Mouse (Mus musculus) liver, adult 2 months (tissue): ENCODE data around the gene Atp8b4. TPM values are rescaled to one million over a fixed set of nuclear protein-coding genes. Genes with fewer than 3 reads are reported as not detected.

Experiments used
- DNase-seq: peaks from one replicate; pipeline ENCODE4 v3.0.0-alpha.2; 2011; ENCODE audit warnings: low read depth, low spot score; ENCODE audit errors: extremely low read depth
- H3K27ac ChIP-seq: fragments of 200-500 bp; replicated peaks from 2 replicates; pipeline ENCODE4 v1.5.1; 2012; ENCODE audit warnings: low read depth, mild to moderate bottlenecking, control low read depth, inconsistent platforms, low read length; ENCODE audit not compliant: insufficient read depth
- H3K27me3 ChIP-seq: fragments of 200-500 bp; 2 replicates; pipeline ENCODE4 v1.6.1; 2012; ENCODE audit warnings: mild to moderate bottlenecking, moderate library complexity, low read length, inconsistent platforms; ENCODE audit not compliant: control insufficient read depth, insufficient read depth
- H3K36me3 ChIP-seq: fragments of 200-500 bp; 2 replicates; pipeline ENCODE4 v1.6.1; 2012; ENCODE audit warnings: low read length, inconsistent platforms; ENCODE audit not compliant: control insufficient read depth, insufficient read depth
- H3K4me1 ChIP-seq: fragments of 200-500 bp; 2 replicates; pipeline ENCODE4 v1.6.1; 2011; ENCODE audit warnings: low read length; ENCODE audit not compliant: control insufficient read depth, insufficient read depth
- H3K4me3 ChIP-seq: fragments of 200-500 bp; 2 replicates; pipeline ENCODE4 v1.5.1; 2011; ENCODE audit warnings: low read depth, mild to moderate bottlenecking, control low read depth, low read length, moderate library complexity; ENCODE audit not compliant: insufficient read depth
- H3K79me2 ChIP-seq: fragments of 200-500 bp; 2 replicates; pipeline ENCODE4 v1.6.1; 2012; ENCODE audit warnings: inconsistent platforms, mild to moderate bottlenecking, low read length, moderate library complexity; ENCODE audit not compliant: control insufficient read depth, insufficient read depth
- H3K9ac ChIP-seq: fragments of 200-500 bp; 2 replicates; pipeline ENCODE4 v1.6.1; 2012; ENCODE audit warnings: low read depth, mild to moderate bottlenecking, control low read depth, inconsistent platforms, low read length
- CTCF ChIP-seq: fragments of 200-500 bp; IDR thresholded peaks from 2 replicates; pipeline ENCODE4 v1.5.1; 2011; ENCODE audit warnings: low read depth, low read length, control low read depth
- POLR2A ChIP-seq: fragments of 200-500 bp; IDR thresholded peaks from 2 replicates; pipeline ENCODE4 v1.6.1; 2011; ENCODE audit warnings: low read length, control low read depth; ENCODE audit not compliant: insufficient read depth; ENCODE audit errors: extremely low read depth
- WGBS: fragments of 180-500 bp; shearing (Covaris S2); methylation state at CpG from one replicate; pipeline ENCODE4 v1.1.7; 2018; 5-methylcytosine and 5-hydroxymethylcytosine counted together
- polyA plus RNA-seq: library from polyadenylated mRNA; depleted of rRNA; stranded (reverse); fragments of >200 nt; gene quantifications from 2 replicates; pipeline ENCODE4 v1.2.3, GENCODE M21; 2012
- total RNA-seq: library from RNA; depleted of rRNA; stranded (reverse); fragments of >200 nt; gene quantifications from 2 replicates; pipeline ENCODE4 v1.2.3, GENCODE M21; 2014

The Atp8b4 gene
- total and polyA plus RNA-seq, 2 experiments = 0.31 to 0.55 TPM

DNA sequence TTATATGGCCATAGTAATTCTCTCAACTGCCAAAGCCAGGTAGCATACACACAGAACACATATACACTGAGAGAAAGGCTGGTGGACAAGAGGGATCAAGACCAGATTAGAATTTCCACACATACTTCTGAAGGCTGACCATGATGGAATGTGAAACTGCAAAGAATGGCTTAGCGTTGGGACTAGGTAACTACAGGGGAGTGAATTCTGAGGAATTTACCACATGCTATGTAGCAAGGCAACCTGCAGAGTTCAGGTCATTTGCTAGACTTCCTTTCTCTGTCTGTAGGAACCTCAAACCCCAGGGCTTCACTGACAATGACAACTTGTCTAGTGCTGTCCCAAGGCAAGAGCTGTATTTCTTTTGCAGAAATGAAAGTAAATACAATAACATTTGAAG lies 189.4 kb downstream of the Atp8b4 start:
- TF ChIP-seq CTCF (no peak), POLR2A (no peak)
- Histone ChIP-seq H3K9ac (no peak overlapping the region), H3K36me3 (no peaks in the 10 kb centered on the region), H3K4me3 (no peak overlapping the region), H3K4me1 (no peaks in the 10 kb centered on the region), H3K27ac (no peak overlapping the region), H3K27me3 (no peaks in the 10 kb centered on the region), H3K79me2 (no peaks in the 10 kb centered on the region)
- 66% methylated on average over 1 of the region's 1 CpGs for WGBS
- no peak for DNase-seq

DNA sequence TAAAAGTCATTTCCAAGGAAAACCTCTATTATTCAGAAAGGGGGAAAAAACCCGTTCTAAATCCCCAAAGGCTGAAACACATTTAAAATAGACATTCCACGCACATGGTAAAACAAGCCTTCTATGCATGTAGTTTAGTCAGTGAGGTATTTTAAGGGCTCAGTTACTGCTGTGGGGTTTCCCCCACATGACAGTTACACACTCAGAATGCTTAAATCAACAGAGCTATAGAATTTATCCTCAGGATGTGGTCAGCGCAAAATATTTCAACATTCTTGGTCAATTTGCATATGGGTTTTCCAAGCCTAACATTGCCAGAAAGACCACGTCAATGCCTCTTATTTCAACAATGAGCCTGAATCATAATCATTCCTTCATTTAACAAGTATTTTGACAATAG lies 190.5 kb downstream of the Atp8b4 start:
- DNase-seq = no peak
- Histone ChIP-seq H3K27ac (no peak overlapping the region), H3K9ac (no peak overlapping the region), H3K36me3 (no peaks in the 10 kb centered on the region), H3K4me1 (no peaks in the 10 kb centered on the region), H3K79me2 (no peaks in the 10 kb centered on the region), H3K4me3 (no peak overlapping the region), H3K27me3 (no peaks in the 10 kb centered on the region)
- 84% methylated on average over 4 of the region's 4 CpGs for WGBS
- TF ChIP-seq POLR2A (no peak), CTCF (no peak)

DNA sequence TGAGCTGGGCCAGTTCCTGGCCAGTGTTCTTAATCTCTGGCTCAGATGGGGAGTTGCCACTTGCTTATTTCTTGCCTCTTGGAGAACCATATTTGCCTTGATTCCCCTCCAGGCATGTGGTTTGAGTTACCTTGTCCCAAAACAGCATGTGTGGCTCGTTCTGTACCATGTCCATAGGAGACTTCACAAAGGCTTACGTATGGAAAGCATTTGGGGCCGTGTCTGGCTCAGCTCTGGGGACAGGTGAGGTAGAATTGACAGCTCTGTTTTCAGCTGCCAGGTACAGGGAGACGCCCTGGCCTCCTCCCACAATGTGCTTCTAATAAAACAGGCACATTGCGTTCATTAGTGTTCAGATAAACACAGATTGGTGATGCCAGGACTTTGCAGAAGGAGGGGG lies 195.9 kb downstream of the Atp8b4 start:
- H3K4me1 ChIP-seq = no peaks in the 10 kb centered on the region
- H3K4me3 ChIP-seq = no peak overlapping the region
- H3K27ac ChIP-seq = no peak overlapping the region
- no peak for DNase-seq
- no peaks in the 10 kb centered on the region for H3K36me3 ChIP-seq
- H3K79me2 ChIP-seq = no peaks in the 10 kb centered on the region
- H3K27me3 ChIP-seq = no peaks in the 10 kb centered on the region
- H3K9ac ChIP-seq = no peak overlapping the region
- TF ChIP-seq POLR2A (no peak), CTCF (no peak)
- 87% methylated on average over 5 of the region's 5 CpGs for WGBS

DNA sequence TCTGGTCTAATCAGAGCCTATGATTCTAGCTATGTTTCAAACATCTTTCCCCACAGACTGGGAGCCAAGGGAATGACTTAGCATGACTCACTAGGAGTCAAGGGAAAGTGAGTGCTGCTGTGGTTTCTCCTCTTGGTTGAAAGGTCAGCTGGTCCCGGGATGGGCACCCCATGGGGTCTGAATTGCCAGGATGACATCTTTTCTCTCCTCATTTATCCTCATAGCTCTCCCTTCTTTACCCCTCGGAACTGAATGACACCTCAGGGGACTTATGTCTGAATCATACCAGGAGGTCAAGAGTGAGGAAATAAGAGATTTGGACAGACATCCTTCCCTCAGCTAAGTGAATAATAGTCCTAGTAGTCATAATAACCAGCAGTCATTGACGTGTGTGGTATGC lies 197.2 kb downstream of the Atp8b4 start:
- TF ChIP-seq POLR2A = no peak
- TF ChIP-seq CTCF = no peak
- no peaks in the 10 kb centered on the region for H3K27me3 ChIP-seq

DNA sequence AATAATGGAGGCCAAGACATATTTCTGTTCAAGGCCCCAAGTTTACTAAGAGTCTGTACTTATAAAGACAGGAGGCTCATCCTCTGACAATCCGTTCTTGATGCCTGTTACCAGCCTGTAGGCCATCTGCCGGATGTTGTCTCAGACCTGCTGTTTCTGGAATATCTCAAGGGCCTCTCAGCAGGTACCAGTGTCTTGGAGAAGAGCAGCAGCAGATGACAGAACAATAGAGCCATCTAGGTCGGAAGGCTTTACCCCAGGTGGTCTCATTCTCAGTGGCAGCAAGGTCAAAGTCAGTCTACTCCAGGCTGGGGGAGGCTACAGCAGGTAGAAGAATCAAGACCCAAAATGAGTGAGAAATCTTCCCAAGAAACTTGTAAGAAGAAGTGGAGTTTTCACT lies 198.1 kb downstream of the Atp8b4 start:
- Histone ChIP-seq H3K27me3 (no peaks in the 10 kb centered on the region), H3K9ac (no peak overlapping the region), H3K4me1 (no peaks in the 10 kb centered on the region), H3K79me2 (no peaks in the 10 kb centered on the region), H3K4me3 (no peak overlapping the region), H3K27ac (no peak overlapping the region), H3K36me3 (no peaks in the 10 kb centered on the region)
- no peak for TF ChIP-seq POLR2A
- TF ChIP-seq CTCF = no peak
- DNase-seq = no peak
- WGBS = 83% methylated on average over 3 of the region's 3 CpGs

More for the DNA sequence above, 197.2 kb downstream of the Atp8b4 start:
- 62% methylated on average over 3 of the region's 3 CpGs for WGBS
- no peak for DNase-seq
- no peaks in the 10 kb centered on the region for H3K4me1 ChIP-seq
- no peak overlapping the region for H3K4me3 ChIP-seq
- no peaks in the 10 kb centered on the region for H3K79me2 ChIP-seq
- H3K9ac ChIP-seq = no peak overlapping the region
- H3K36me3 ChIP-seq = no peaks in the 10 kb centered on the region
- no peak overlapping the region for H3K27ac ChIP-seq

DNA sequence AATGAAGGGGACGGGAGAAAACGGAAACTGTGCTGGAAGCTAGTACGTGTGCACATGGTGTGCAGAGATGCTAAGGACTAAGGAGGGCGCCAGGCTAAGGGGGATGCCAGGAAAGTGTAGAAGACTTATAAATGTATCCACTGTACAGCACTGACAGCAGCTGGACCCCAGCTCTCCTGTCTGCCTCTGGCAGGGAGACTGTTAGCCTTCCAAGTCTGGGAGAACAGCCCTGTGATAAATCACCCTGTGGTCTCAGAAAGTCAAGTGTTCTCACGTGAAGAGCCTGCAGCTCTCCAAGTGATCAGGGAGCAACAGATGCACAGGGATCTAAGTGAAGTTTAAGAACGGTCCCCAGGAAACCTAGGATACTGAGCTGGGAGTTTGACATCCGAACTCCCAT lies 209.8 kb downstream of the Atp8b4 start:
- Histone ChIP-seq H3K4me3 (no peak overlapping the region), H3K79me2 (no peaks in the 10 kb centered on the region), H3K4me1 (no peaks in the 10 kb centered on the region), H3K9ac (no peak overlapping the region), H3K27me3 (no peaks in the 10 kb centered on the region), H3K36me3 (no peaks in the 10 kb centered on the region), H3K27ac (no peak overlapping the region)
- WGBS = 84% methylated on average over 7 of the region's 7 CpGs
- no peak for DNase-seq
- TF ChIP-seq POLR2A (no peak), CTCF (no peak)
